13 mouse cellular contexts compared by ENCODE assay signal in the genomic region with DNA sequence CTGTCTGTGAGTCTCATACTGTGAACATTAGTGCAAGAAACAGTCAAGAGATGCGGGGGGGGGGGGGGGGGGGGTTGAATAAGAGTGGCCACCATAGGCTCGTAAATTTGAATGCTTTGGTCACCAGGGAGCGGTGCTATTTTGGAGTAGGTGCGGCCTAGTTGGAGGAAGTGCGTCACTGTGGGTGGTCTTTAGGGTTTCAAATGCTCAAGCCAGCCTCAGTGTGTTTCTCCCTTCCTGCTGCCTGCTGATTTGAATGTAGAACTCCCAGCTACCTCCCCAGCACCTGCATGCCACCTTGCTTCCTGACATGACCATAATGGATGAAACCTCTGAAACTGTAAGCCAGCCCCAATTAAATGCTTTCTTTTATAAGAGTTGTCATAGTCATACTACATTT. TPM values are rescaled to one million over a fixed set of nuclear protein-coding genes. Genes with fewer than 3 reads are reported as not detected.
"Had no signal": no experiment of that assay in that cellular context is flagged by ENCODE, and none has a peak within 500 bp of the region (broad histone marks: within the 10 kb centered on the region; RNA-seq: fewer than 3 reads in every experiment).

No protein-coding gene starts in this region.

- DNase-seq: retina, postnatal 1 day; right cerebral cortex, adult 18-20 months; right cerebral cortex, postnatal 14 days; right cerebral cortex, postnatal 25 days; right cerebral cortex, postnatal 4 days; spleen, adult 18-20 months; thymus, adult 18-20 months; thymus, adult 2 months; thymus, postnatal 14 days; thymus, postnatal 25 days; thymus, postnatal 36 days; thymus, postnatal 4 days had no signal

RNA-seq across cellular contexts. Expression of a gene that starts 51.4 kb away (rescaled TPM):
- total RNA-seq: neutrophil, adult 5-6 weeks had no signal
